Mouse (Mus musculus) retina, postnatal 1 day (tissue): Measurements from ENCODE around the gene Prss48.

Experiments used
- DNase-seq: peaks from one replicate; pipeline ENCODE4 v3.0.0-alpha.2; 2012

Prss48 gene

GRCm38 (mm10) chr3:86002423-86002822, at the start of gene Prss48:
Prss48 (minus strand) TSS chr3:86002491.
- no peak for DNase-seq

GRCm38 (mm10) chr3:86049041-86049440, 46.8 kb upstream of the Prss48 start:
- no peak for DNase-seq

GRCm38 (mm10) chr3:86047686-86048408, 45.6 kb upstream of the Prss48 start:
- DNase-seq = no peak

GRCm38 (mm10) chr3:86040286-86041201, 38.3 kb upstream of the Prss48 start:
- no peak for DNase-seq

DNA sequence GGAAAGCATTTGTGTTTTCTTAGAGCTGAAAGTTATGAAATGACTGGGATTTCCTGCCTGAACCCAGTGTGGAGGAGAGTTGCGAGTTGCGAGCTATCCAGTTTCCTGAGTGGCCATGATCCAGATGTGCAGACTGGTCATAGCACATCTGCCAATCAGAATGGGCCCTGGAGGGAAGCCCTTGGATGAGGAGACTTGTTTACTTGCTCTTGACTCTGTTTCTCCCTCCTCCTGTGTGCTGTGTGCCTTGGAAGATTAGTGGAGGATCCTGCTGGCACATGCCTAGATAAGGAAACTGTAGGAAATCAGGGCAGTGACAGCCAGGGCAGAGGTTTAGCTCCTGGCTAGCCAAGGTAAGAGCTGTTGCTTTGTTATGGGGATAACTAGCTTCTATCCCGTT, 36.4 kb upstream of the Prss48 start:
- DNase-seq = no peak

DNA sequence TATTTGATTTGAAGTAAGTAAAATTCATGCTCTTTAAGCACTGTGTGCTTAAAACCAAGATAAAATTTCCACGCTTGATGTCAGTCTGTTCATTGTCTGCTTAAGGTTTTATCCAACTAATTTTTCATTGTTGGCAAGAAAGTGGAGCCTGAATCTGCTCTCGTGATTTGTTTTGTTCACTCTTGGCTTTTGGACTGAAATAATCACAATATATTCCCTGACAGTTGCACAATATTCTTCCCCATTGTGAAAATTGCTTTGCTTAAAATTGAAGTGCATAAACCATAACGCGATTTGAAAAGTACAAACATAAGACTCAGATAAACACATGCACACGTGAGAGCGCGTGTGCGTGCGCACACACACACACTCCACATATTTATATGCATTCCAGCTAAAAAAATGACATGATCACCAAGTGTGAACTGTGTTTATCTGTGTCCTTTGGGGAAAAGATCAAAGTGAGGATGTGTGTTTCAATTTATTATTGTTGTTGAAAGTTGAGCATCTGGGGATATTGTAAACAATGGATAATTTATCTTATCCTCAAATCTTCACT, 35.7 kb upstream of the Prss48 start:
- DNase-seq = no peak

GRCm38 (mm10) chr3:86033455-86034090, 31.3 kb upstream of the Prss48 start:
- DNase-seq = no peak

- DNase-seq = no peak
These were observed 28.3 kb upstream of the Prss48 start for GRCm38 (mm10) chr3:86030566-86030965.

DNA sequence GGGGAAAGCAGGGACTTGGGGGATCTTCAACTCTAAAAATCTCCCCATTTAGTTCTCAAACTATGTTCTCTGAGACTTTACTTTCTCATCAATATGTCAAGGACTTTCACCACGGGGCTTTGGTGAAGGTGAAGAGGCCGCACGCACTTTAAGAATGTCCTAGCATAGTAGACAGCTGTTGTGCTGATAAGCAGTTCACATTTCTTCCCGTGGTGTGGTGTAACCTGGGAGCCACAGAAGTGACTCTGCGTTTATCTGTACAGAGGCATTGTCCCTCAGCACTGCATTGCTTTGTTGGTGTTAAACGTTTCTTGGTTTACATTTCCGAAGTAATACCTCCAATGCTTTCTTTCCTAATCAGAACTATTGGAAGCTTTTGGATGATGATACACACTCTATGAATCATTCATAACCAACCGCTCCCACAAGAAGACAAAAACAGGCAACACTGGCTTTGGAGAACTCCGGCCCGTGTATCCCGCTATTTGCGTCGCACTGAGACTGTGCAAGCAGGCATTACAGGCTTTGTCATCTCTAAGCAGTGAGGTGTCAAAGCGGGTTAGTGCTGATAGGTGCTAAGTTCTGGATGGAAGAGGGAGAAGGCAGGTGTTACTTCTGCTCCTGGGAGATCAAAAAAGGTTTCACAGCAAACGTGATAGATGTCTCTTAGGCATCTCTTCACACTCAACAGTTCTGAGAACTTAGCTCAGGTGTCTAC, 26.5 kb upstream of the Prss48 start:
- peak; percentile 28 for DNase-seq

- no peak for DNase-seq
These were observed 23.2 kb upstream of the Prss48 start for GRCm38 (mm10) chr3:86025341-86026137.

DNA sequence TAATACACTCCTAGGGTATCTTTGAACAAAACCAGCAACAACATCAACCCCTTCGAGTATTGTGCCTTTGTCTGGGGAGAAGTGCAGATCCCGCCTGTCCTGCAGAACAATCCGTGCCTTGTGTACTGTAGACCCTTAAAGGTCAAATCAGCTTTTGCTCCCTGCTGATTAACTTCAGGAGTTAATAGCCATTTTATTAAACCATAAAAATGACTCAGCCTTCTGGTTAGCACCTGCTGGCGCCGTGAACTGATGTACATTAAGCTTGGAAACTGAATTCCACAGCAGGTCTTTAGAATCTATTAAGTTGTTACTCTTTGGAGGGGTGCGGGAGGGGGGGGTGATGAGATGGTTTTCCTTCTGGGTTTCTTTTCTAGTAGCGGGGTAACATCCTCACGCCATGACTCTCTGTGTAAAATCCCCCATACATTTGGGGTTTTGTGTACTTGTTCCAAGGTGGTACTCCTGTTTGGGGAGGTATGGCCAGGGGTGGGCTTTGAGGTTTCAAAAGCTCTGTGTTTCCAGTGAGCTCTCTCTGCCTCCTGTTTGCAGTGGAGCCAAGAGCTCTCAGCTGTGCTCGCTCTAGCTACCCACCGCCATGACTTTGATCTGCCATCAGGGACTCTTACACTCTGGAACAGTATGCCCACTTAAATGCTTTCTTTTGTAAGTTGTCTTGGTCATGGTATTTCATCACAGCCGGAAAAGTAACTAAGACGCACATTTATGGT, 21.9 kb upstream of the Prss48 start:
- no peak for DNase-seq

DNA sequence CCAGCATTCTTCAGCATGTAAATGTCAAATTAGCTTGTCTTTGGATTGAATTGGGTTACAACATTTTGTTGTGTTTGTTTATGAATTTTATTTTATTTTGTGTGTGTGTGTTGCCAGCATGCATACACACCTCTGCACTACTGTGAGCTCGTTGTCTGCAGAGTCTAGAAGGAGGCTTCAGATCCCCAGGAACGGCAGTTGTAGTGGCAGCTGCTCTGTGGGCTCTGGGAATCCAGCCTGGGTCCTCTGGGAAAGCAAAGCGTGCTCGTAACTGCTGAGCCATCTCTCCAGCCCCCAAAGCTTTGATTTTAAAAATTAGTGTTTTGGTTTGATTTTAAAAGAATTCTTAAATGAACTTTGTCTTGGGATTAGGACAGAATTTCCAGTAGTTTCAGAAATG, 19.4 kb upstream of the Prss48 start:
- DNase-seq = no peak

GRCm38 (mm10) chr3:86020921-86021650, 18.8 kb upstream of the Prss48 start:
- no peak for DNase-seq

GRCm38 (mm10) chr3:86017484-86017883, 15.2 kb upstream of the Prss48 start:
- no peak for DNase-seq

- DNase-seq = no peak
These were observed 14.7 kb upstream of the Prss48 start for GRCm38 (mm10) chr3:86016965-86017364.

DNA sequence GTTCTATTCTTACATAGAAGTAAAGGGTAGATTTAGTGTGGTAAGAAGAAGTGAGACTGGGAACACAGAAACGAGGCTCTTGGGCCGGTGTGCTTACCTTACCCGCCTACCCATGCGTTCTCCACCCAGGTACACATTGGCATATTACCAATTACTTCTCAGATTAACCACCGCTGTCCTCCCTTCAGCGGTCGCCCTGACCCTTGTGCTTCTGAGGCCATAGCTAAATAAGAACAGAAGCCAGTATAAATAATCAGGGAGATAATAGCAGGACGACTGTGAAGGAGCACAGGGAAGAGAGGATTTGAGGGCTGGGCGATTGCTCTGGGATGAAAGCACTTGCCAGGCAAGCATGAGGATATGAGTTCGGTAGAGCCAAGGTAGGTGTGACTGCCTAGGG, 11.5 kb upstream of the Prss48 start:
- no peak for DNase-seq

- no peak for DNase-seq
These were observed 9.5 kb upstream of the Prss48 start for GRCm38 (mm10) chr3:86011833-86012232.

- DNase-seq = no peak
These were observed 9.1 kb upstream of the Prss48 start for GRCm38 (mm10) chr3:86011373-86011772.

GRCm38 (mm10) chr3:86010618-86011017, 8.3 kb upstream of the Prss48 start:
- no peak for DNase-seq

DNA sequence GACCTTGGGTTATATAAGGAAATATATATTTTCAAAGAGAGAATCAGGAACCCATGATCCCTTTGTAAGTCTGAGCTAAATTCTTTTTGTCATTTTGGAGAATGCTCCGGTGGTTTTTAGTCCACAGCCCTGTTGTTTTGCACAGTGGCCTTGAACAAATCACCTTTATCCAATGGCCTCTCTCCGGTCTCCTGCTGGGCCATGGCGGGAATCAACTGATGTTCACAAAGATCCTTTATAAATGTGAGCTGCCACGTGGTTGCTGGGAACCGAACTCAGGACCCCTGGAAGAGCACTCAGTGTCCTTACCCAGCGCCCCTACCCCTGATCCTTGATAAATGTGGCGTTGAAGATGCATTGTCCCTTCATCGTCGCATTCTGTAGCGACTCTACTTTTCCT, 2.5 kb upstream of the Prss48 start:
- DNase-seq = no peak
